Mouse (Mus musculus): ENCODE measurements around the gene Lrrk2.

The Lrrk2 gene

DNA sequence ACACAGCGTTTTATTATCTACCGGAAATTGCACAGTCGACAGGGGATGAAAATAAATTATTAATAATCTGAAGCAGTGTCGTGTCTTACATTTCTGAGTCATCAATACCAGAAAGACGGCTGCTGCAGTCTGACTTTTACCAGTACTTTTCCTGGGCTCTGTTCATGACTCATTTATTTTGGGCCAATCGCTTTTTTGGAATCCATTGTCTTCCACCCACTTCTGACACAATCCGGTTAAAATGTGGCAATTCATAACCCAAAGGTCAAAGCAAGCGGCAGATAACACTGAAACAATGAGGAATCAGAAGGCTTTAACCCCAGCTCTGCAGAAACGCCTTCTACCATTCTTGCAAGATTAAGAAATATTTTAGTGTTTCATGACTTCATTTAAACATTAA lies 17.7 kb downstream of the Lrrk2 start:
- no peak for DNase-seq

DNA sequence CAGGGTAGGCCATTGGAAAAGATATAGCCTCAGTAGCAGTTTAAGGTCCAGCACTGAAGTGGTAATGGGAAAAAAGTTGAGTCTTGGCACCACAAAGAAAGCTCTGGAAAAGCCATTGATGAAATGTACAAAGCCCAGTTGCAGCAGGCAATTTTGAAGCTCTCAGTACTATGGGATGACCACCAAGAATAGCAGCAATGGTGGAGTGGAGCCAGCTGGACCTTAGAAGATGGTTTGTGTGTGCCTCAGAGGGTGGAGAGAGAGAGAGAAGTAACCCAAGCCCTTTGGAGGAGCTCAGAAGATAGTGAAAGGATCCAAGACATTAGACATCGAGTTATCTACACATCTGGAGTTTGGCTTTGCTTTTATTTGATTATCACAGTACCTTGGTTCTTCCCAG lies 20.1 kb downstream of the Lrrk2 start:
- no peak for DNase-seq

DNA sequence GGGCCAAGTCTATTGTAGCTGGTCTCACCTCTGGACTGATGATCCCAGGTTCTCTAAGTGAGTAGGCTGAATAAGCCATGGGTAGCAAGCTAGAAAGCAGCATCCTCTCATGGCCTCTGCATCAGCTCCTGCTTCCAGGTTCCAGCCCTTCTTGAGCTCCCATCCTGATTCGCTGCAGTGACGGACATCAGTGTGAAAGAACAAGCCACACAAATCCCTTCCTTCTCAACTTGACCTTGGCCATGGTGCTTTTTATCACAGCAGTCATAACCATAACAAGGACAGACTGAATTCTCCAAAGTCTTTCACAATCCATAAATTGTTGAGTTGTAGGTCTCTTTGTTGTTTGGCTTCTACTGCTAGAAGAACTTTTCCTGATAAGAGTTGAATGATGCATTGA lies 20.9 kb downstream of the Lrrk2 start:
- no peak for DNase-seq

DNA sequence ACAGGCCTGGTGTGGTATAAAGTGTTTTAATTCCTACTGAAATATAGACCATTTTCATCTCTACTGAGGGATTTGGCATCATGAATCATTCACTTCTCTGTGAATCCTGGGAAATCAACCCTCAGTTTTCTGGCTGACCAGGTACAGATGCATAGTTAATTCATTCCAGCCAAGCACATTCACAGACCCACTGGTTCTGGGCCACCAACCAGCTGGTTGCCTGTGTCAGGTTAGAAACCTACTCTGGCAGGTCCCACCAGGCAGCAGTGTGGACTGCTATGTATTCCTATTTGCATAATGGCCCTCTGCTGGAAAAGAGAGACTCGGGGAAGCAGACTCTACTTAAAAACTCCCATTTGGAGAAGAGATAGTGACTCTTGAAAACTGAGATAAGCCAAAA lies 27.9 kb downstream of the Lrrk2 start:
- DNase-seq, result no peak

DNA sequence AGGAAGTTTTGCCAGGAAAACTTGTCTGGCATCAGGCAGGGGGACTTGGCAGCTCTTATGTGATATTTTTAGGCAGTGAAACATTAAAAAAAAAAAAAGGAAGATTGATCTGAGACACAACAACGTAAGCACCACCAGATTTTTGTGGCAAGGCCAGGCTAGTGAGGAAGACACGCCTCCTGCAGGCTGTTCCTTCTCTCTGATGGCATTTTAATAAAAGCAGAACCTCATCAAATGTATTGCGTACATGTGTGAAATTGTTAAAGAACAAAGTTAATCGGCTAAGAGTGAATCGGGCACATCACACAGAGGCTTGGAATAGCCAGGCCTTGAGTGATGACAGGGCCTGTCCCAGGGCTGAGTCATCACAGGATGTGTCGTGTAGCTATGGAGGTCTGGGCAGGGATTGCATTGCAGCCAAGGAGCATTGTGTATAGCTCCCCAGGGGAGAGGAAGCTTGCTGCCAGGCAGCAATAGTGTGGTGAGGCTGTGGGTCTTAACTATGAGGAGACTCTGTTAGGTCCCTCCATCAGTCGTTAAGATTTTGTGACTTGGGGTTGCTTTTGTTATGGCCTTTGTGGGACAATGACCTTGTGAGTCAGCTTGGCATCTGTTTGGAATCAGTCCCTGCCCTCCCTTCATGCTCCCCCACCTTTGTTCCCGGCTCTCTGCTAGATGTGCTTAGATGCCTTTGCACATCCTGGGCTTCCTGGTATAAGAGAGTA lies 30.2 kb downstream of the Lrrk2 start:
- peak; percentile 31 to 51 for DNase-seq

DNA sequence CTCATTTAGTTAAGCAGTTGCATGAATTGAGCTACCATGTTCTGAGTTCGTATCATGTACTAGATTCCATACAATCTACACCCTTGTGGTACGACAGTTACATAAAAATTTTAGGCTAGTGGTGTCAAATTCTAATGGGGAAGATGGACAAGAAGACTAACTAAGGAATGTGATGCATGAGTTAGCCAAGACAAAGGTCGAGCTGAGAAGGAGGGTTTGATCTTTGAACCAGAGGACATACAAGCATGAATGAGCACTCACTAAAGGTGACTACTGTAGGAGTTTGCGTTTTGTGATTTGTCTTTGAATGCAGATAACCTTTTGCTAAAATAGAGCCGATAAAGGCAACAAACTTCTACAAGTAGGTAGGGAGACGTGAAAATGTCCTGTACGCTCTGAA lies 31.1 kb downstream of the Lrrk2 start:
- no peak for DNase-seq

- peak; percentile 22 to 28 for DNase-seq
Observed at GRCm38 (mm10) chr15:91709207-91710130, 36.5 kb downstream of the Lrrk2 start.

DNA sequence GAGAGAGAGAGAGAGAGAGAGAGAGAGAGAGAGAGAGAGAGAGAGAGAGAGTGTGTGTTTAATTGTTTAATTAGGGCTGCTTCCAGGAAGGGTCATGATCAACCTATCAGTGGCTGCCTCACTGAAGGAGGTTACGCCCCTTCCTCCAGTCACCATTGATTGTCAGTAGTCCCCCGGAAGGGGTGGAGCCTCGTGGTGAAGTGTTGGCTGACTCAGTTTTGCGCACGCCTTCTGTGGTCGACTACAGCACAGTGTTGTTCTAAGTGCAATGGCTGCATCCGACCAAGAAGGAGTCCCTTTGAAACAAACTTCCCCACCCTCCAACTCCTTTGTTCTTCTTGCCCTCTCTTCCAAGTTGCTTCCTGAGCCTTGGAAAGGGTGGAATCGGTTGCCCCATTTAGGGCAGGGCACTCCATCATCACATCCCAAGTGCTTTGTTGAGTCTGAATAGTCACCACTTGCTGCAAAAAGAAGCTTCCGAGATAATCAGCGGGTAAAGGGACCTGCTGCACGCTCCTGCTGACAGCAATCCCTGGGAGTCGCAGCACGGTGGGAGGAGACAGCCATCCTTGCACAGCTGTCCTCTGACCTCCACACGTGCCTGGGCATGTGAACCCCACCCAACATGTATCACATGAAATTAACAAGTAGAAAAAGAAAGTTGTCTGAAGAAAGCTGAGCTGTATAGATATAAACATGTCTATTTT lies 62.4 kb downstream of the Lrrk2 start:
- no peak for DNase-seq

- DNase-seq, result peak; percentile 37 to 39
Observed at GRCm38 (mm10) chr15:91736791-91737533, 64.0 kb downstream of the Lrrk2 start.

DNA sequence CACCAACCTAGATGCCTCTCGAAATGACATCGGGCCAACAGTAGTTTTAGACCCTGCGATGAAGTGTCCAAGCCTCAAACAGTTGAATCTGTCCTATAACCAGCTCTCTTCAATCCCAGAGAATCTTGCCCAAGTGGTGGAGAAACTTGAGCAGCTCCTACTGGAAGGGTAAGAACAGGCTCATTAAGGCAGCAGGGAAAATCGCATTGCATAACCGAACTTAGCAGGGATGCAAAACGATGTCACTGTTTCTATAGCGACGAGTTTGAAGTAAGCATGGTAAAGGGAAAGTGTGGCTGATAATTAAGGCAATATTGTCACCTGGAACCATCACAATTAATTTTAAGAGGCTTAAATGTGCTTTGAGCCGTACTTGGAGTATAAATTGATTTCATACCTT lies 65.8 kb downstream of the Lrrk2 start:
- no peak for DNase-seq

- DNase-seq, result no peak
Observed at GRCm38 (mm10) chr15:91745501-91745900, 72.5 kb downstream of the Lrrk2 start.

- peak; percentile 36 to 44 for DNase-seq
Observed at GRCm38 (mm10) chr15:91752111-91752510, 79.1 kb downstream of the Lrrk2 start.

DNA sequence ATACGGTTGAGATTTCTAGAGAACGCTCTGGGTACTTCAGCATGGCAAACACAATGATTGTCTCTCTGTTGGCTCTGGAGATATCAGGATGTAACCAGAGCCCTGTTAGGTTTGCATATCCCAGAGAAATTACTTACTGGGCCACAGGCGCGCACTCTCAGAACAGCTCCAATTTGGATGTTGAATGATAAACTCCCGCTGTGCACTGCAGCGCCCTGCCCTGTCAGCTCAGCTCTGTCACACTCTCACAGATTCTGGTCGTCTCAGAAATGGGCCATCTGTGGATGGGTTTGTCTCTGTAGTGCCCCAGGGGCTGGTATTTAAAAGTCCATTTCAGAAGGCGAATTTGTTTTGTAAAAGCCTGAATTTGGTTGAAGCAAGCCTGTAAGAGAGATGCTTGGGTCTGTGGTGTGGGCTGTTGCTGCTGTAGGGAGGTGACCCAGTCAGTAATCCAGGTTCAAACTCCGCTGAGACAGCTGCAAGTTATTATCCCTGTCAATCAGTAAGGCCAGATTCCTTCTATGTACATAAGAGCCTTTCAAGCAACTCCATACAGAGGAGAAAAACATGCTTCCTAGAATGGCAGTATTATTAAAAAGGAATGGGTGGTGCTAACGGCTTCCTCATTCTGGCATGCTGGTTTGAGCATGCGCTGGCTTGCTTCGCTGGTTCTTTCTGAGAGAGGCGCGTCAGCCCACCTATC lies 80.6 kb downstream of the Lrrk2 start:
- no peak for DNase-seq

DNA sequence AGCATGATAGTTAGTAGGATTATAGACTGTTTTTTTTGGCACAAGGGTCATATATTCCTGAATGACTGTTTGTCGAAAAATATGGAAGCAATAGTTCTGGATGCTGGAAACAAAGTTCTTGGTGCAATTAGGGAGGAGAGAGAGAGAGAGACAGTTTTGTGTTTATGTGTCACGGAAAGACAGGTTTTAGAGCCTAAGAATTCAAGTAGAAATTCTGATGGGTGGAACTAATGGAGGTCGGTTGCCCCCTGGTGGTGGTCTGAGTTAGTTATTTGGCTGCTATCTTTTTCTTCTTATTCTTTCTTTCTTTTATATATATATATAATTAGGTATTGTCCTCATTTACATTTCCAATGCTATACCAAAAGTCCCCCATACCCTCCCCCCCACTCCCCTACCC lies 81.6 kb downstream of the Lrrk2 start:
- peak; percentile 66 to 74 for DNase-seq

DNA sequence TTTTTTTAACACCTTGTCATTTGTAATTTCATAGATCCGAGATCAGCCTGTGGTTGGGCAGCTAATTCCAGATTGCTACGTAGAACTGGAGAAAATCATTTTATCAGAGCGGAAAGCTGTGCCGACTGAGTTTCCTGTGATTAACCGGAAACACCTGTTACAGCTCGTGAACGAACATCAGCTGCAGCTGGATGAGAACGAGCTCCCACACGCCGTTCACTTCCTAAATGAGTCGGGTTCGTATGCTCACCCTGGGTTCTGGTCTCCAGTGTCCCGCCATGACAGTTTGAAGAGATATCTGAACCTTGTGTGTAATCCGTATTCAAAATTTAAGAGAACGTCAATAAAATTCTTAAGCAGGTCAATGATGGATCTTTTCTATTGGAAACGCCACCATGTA lies 82.8 kb downstream of the Lrrk2 start:
- no peak for DNase-seq

DNA sequence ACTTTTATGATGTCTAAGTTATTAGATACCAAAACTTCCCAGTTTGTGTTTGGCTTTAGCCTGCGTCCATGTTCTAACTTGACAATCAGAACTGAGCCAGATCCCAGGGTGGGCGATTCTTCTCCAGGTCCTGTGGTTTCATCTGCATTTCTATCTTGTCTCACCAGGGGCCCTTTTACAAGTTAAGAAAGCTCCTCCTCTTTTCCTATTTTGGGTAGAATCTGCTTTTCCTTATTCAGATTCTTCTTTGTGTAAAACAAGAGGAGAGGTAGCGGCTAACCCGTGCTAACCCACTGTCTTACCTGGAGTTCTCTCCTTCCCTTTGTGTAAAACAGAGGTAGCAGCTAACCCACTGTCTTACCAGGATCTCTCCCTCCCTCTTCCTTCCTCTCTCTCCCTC lies 99.1 kb downstream of the Lrrk2 start:
- DNase-seq, result no peak

- no peak for DNase-seq
Observed at GRCm38 (mm10) chr15:91779166-91779565, 106.2 kb downstream of the Lrrk2 start.

- DNase-seq, result peak; percentile 36 to 38
Observed at GRCm38 (mm10) chr15:91781172-91781571, 108.2 kb downstream of the Lrrk2 start.

- DNase-seq, result no peak
Observed at GRCm38 (mm10) chr15:91788338-91788737, 115.4 kb downstream of the Lrrk2 start.

GRCm38 (mm10) chr15:91806463-91806862 lies 133.5 kb downstream of the Lrrk2 start:
- no peak for DNase-seq

GRCm38 (mm10) chr15:91835319-91835718 lies 162.3 kb downstream of the Lrrk2 start:
- no peak for DNase-seq

DNA sequence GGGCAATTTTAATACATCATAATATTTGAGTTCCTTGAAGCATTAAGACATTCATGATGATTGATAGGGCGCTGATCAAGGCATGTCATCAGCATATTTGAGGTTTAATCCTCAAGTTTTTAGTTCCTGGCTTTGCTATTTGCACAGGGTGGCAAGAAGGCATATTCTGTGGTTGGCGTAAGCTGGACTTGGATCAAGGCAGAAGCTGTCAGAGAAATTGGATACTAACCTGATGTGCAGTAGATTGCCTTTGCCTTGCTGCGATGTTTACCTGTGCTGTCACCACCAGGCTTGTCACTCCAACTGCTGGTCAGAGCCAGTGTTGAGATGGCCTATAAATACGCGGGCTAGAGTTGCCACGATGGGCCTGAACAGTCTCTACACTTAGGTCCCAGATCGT lies 165.0 kb downstream of the Lrrk2 start, which contains the start of gene Smgc:
Smgc (plus strand) TSS at position 301 of the 400 bp plus-strand sequence.
- DNase-seq, result no peak

All from cerebellum, postnatal 36 days (tissue).